Mouse (Mus musculus) brown adipose tissue, adult 24 weeks (tissue): Measurements from ENCODE around the gene Hpcal1. TPM values are rescaled to one million over a fixed set of nuclear protein-coding genes. Genes with fewer than 3 reads are reported as not detected.

ENCODE experiments used
- H3K27ac ChIP-seq: fragments of 200-500 bp; replicated peaks from 2 replicates; pipeline ENCODE4 v1.5.1; 2012; ENCODE audit warnings: low read depth, mild to moderate bottlenecking, low read length
- H3K4me1 ChIP-seq: fragments of 200-500 bp; 2 replicates; pipeline ENCODE4 v1.6.1; 2012; ENCODE audit warnings: low read length, mixed read lengths; ENCODE audit not compliant: control insufficient read depth, insufficient read depth, insufficient read length
- H3K4me3 ChIP-seq: fragments of 200-500 bp; 2 replicates; pipeline ENCODE4 v1.5.1; 2012; ENCODE audit warnings: low read depth, mild to moderate bottlenecking, low read length, moderate library complexity; ENCODE audit not compliant: insufficient read depth
- polyA plus RNA-seq: library from polyadenylated mRNA; stranded (reverse); fragments of >200 nt; gene quantifications from 2 replicates; pipeline ENCODE4 v1.2.4, GENCODE M21; 2012; ENCODE audit not compliant: missing spikeins, insufficient read depth, insufficient read length

Gene Hpcal1
- polyA plus RNA-seq, 1 experiment = 8.0 TPM

DNA sequence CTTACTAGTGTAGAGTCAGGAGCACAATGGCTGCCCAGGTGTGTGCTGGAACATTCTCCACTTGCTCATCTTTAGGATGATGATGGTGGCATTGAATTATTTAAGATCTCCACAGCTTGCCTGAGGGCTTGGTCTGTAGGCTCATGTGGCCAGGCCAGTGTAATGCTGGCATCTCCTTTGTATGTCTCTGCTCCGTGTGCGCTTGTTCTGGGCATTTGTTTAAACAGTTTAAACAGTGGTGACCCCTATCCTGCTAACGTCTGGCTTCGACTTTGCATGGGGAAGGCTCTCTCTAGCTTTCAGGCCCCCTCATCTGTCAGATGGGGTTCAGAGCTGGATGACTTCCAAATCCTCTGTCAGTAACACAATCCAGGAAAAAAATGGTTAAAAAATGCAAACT, 8.3 kb downstream of the Hpcal1 start:
- Histone ChIP-seq H3K4me3 (no peak overlapping the region), H3K27ac (no peak overlapping the region), H3K4me1 (peaks cover 60% of the 10 kb centered on the region)

DNA sequence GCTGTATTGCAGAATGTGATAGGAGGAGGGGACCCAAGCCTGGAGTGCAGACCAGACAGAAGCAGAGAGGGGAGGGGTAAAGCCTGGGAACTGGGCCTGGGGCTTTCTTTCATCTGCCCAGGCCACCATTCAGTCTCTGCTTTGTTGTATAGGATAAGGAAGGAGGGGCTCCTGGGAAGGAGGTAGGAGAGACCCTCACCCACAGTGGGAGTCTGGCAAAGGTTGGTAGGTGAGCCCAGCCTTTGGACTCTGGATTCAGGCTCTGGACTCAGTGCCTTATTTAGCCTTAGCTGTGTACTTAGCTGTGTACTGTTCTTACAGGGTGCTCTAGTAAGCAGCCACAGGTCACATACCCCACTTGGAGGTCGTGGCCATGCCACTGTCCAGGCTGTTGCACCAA, 8.8 kb downstream of the Hpcal1 start:
- Histone ChIP-seq H3K4me3 (no peak overlapping the region), H3K4me1 (peaks cover 62% of the 10 kb centered on the region), H3K27ac (no peak overlapping the region)

DNA sequence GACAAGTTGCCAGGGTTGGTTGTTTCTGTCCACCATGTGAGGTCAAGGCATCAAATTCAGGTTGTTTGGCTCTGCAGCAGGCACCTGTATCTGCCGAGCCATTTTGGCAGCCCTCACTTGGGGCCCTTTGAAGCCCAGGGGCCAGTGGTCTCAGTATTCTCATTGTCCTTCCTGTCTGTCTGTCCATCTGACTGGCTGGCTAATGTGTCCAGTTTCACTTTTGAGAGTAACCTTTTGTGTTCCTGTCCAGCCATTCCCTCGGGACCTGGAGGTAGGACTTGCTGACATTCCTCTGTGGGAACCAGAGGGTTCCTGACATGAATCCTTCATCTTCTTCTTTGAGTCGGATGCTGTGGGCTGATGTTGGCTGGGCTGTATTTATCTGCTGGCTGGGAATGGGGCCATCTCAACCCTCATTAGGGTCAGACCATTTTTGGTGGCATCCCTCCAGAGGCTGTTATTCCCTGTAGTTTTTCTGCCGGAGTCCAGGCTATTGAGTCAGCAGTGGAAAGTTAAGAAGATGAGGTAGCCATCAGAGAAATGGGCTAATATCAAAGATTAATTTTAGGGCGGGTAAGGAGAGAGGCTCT, 10.6 kb downstream of the Hpcal1 start:
- Histone ChIP-seq H3K4me1 (peaks cover 51% of the 10 kb centered on the region), H3K4me3 (no peak overlapping the region), H3K27ac (0 out of 2 replicates have a peak overlapping the region, but pooled peaks have one; percentile 24)

DNA sequence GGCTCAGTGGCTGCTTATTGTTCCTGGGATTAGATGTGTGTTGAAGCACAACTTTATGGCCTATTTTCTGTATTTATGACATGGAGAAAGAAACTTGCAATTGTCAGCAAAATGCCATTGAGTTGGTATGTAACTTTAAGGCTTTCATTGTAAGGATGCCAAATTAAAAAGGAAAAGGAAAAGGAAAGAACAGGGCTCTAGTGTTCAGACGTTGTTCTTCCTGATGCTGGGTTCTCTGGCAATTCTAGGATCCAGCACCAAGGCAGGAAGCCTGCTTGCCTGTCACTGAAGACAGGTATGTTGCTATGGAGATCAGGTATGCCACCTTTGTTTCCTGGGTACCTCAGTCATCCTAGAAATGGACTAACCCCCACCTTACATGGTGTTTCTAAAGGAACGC, 11.1 kb downstream of the Hpcal1 start:
- Histone ChIP-seq H3K4me3 (peak overlapping the region; percentile 16; the same call in 1 of the 2 replicates), H3K27ac (peak overlapping the region; percentile 81), H3K4me1 (peaks cover 46% of the 10 kb centered on the region)

DNA sequence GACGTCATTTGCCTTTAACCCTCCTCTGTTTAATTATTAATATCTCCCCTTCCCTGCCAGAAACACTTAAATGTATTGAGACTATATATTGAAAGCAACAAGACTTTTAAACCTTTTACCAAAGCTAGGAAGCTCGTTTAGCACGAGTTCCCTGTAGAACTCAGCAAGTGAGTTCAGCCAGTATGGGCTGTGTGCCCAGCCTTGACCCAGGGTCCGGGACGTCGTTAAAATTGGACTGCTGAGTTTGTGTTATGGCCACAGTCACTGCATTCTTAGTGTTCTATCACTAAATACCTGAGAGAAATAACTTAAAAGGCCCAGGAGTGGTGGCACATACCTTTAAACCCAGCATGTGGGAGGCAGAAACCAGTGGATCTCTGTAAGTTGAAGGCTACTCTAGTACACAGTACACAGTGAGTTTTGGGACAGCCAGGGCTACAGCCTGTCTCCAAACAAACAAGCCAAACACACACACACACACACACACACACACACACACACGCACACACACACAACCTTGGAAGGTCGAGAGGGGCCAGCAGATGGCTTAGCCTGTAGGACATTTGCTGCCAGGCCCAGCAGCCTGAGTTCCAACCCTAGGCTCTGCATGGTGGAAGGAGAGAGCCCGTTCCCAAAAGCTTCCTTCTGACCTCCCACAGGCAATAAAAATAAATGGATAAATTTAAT, 11.7 kb downstream of the Hpcal1 start:
- peaks cover 40% of the 10 kb centered on the region for H3K4me1 ChIP-seq
- no peak overlapping the region; the same call in 1 of the 2 replicates for H3K4me3 ChIP-seq
- peak overlapping the region; percentile 81 for H3K27ac ChIP-seq

DNA sequence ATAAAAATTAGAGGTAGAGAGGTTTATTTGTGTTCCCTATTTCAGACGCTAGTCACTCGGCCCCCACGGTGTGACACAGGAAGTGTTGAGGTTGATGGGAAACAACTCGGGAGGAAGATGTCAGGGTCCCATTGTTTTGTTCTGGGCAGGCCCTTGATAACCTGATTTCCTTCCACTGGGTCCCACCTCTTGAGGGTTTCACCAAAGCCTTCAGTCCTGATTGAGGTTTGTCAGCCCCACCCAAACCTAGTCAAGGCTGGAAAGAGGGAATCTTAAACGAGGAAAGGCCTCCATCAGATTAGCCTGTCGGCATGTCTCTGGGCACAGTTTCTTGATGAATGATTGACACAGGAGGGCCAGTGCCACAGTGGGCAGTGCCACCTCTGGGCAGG, 12.3 kb downstream of the Hpcal1 start:
- Histone ChIP-seq H3K27ac (peak overlapping the region; percentile 80), H3K4me1 (peaks cover 40% of the 10 kb centered on the region), H3K4me3 (no peak overlapping the region)

DNA sequence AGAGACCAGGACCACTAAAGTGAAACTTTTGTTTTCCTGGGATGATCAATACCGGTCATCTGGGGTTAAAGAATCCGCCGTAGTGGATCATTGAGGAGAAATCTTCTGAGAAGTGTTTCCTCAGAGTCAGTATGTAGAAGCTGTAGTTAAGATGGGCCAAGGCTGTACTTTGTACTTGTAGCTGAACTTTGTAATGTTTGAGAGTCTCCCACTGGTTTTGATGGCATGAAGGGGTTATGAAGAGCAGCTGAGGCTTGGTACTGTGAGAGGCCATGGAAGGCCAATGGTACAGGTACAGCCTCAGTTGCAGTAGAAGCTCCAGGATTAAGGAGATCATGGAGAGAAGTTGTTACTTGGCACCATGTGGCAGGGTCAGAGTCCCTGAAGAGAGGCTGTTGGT, 13.2 kb downstream of the Hpcal1 start:
- Histone ChIP-seq H3K4me3 (no peak overlapping the region), H3K27ac (peak overlapping the region; percentile 15), H3K4me1 (peaks cover 41% of the 10 kb centered on the region)

DNA sequence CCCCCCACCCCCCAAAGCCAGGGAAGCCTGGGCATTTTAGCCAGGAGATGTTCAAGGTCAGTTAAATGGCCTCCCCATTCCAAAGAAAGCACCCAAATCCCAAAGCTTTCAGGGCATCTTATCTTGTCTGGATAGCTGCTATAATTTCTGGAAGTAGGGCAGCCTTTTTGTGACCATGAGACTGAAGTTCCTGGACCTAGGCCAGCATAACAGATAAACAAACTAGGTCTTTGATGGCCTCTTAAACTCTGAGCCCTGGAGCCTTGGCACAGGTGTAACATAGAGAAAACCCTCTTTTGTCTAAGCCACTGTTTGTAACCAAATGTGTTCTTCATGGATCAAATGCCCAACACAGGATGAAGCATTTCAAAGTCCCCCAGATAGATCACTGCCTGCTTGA, 16.8 kb downstream of the Hpcal1 start:
- peaks cover 43% of the 10 kb centered on the region for H3K4me1 ChIP-seq
- H3K4me3 ChIP-seq = no peak overlapping the region
- H3K27ac ChIP-seq = no peak overlapping the region

DNA sequence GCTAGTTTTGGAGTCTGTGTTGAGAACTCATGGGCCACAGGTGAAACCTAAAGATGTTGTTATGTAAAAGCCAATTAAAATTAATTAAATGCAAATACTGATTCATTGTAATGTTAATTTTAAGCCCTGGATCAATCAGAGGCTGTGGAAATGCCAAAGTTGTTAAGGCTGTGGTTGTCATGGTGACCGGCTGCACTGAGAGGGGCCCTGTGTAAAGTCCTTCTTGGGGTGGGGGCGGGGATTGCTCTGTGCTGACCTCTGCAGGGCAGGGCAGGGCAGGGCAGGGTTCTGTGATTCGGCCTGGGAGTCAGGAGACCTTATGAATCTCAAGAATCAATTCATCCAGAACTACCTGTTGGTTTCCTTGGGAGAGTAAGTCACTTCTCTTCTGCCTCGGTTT, 18.8 kb downstream of the Hpcal1 start:
- Histone ChIP-seq H3K27ac (no peak overlapping the region), H3K4me3 (no peak overlapping the region), H3K4me1 (peaks cover 28% of the 10 kb centered on the region)

DNA sequence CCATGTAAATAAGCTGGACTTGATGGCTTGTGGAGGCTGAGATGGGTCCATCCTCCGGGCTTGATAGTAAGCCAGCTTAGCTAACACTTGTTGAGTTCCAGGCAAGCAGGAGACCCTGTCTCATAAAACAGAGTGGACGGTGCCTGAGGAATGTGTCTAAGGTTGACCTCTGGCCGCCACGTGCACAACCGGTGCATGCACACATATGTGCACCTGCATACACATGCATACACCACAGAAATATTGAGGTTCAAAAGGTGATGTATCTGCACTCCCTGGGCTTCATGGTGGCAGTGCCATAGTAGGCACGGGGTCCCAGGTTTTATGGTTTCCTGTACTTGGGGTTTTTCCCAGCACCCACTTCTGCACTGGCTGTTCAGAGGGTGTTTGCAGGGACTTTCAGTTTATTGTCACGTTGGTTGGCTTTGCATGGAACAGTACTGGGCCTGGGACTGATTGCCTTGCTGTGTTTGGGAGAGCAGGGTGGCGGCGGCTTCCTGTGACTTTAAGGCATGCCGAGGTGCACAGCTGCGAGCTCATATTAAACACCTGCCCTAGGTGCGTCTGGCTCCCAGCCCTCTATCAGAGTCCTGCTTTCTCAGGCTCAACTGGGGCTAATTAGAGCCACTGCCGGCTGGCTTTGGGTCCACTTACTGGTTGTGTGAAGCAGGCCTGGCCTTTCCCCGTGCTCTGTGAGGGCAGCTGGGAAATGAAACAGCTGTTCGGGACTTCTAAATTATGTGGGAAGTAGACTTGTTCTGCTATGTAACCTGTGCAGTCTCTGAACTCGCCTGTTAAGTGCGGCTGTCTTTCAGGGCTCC, 19.5 kb downstream of the Hpcal1 start:
- Histone ChIP-seq H3K27ac (no peak overlapping the region), H3K4me3 (no peak overlapping the region), H3K4me1 (peaks cover 28% of the 10 kb centered on the region)

DNA sequence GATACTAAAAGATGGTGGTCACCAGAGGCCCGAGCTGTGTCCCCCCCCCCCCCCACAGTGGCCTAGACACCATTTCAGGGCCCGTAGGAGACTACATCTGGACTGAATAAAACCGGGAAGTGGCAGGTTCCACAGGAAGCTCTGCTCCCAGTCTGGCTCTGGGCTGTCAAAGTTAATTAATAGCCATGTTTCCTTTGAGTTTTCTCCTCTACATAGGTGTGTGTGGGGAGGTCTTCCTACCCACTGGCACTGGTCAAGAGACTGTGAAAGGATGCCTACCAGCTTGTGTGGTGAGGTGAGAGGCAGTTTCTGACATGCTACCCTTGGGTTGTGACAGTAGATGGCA, 20.1 kb downstream of the Hpcal1 start:
- Histone ChIP-seq H3K4me3 (no peak overlapping the region), H3K27ac (no peak overlapping the region), H3K4me1 (peaks cover 32% of the 10 kb centered on the region)

DNA sequence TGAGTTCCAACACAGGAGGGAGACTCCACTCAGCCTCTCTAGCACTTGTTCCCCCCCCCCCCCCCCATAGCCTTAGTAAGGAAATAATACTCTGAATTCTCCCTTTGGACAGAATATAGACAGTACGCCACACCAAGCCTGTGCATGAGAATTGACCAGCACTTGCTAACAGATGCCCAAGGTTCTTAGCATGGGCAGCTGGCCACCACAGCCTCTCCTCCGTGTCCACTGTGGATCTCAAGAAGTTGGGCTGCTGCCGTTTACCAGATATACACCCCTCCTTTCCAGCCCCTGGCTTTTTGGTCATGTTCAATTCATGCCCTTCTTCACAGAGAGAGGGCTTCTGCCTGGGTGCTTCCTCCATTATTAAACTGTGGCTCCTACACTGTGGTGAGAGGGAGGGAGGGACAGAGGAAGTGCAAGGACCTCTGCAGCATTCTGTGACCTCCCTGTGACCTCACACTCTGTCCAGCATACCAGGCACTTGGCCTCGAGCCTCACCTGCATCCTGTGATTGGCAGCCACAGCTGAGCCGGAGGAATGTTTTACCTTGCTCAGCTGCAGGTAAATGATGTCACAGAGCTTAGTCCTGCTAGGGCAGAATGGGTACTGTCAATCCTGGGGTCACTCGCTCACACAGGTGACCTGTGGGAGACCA, 21.2 kb downstream of the Hpcal1 start:
- Histone ChIP-seq H3K4me1 (peaks cover 33% of the 10 kb centered on the region), H3K4me3 (no peak overlapping the region), H3K27ac (no peak overlapping the region)

DNA sequence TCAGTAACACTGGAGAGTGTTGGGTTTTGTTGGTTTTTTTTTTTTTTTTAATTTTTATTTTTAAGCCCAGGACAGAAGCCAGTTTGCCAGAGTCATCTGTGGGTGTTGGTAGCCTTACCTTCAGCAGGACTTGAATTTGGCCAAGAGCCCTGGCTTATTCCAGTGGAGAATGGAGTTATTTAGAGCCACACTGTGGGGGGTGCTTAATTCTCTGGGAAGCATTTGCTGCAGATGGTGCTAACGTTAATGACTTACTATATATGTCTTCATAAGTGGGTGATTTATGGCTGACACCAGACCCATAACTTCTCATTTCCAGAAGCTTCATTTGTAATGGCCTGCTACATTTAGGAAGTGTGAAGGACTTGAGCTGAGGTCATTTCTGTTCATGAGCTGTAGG, 21.9 kb downstream of the Hpcal1 start:
- H3K27ac ChIP-seq = no peak overlapping the region
- no peak overlapping the region for H3K4me3 ChIP-seq
- peaks cover 38% of the 10 kb centered on the region for H3K4me1 ChIP-seq

DNA sequence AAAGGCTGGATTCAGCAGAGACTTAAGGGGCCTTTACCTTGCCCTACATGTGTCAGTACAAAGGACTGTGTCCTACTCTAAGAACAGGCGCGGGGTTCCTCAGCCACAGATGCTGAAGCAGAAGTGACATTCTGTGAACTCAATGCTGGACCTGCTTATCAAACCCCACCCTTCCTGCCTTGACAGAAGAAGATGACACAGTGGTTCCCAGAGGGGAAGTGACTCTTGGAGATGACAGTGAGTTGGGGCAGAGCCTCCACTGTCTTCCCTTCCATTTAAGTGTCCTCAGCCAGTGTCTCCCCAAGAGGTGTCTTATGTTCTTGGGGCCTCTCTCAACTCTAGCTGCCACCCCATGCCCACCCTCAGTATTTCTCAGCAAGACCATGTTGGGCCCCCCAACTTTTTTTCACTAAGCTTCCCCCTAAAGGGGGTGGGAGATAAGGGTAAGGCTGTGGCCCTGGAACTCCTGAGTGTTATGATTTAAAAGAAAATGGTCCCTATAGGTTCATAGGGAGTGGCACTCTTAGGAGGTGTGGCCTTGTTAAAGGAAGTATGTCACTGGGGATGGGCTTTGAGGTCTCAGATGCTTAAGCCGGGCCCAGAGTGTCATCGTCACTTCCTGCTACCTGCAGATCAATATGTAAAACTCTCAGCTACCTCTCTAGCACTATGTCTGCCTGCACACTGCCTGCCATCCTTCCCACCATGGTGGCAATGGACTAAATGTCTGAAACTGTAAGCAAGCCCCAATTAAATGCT, 25.2 kb downstream of the Hpcal1 start:
- peaks cover 25% of the 10 kb centered on the region for H3K4me1 ChIP-seq
- no peak overlapping the region for H3K4me3 ChIP-seq
- H3K27ac ChIP-seq = peak overlapping the region; percentile 38

DNA sequence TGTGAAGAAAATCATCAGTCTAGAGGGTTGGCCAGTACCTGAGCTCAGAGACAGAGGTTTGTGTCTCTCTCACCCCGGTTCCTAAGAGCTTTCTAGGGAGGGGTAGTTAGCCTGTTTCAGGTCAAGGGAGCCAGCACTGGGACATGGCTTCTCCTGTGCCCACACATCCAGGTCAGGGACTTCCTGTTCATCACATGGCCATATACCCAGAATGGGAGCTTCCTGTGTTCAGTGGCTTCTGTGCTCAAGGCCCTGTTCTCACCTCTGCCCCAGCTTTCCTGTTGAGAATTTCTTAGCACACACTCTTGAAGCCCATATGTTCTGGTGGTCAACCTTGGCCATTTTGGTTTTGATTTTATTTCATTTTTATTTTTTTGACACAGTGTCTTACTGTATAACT, 26.6 kb downstream of the Hpcal1 start:
- Histone ChIP-seq H3K4me1 (peaks cover 13% of the 10 kb centered on the region), H3K4me3 (no peak overlapping the region), H3K27ac (no peak overlapping the region)
